Mouse (Mus musculus): ENCODE measurements around the gene Hbb-bh1. TPM values are rescaled to one million over a fixed set of nuclear protein-coding genes. Genes with fewer than 3 reads are reported as not detected.
"Not testable (repeated sequence)": the region's sequence is repeated elsewhere in the genome, so short reads cannot be mapped to it uniquely, and the experiment has no call there.

The Hbb-bh1 gene
- polyA plus RNA-seq, 1 experiment: 6.0 TPM

GRCm38 (mm10) chr7:103844525-103845325 is 1.8 kb upstream of the Hbb-bh1 start:
- TF ChIP-seq POLR2A (IDR thresholded peaks at IDR 0.05; ENCODE audit: borderline replicate concordance, extremely low read depth, insufficient read depth, insufficient read length, poor library complexity, severe bottlenecking): no peak
- no peak for TF ChIP-seq CTCF (IDR thresholded peaks at IDR 0.05; ENCODE audit: borderline replicate concordance, extremely low read depth, insufficient read depth, insufficient read length)
- DNase-seq (ENCODE audit: low read depth): no peak

GRCm38 (mm10) chr7:103840268-103840667 is 2.7 kb downstream of the Hbb-bh1 start, which contains the start of gene Hbb-bh2:
TSS of gene Hbb-bh2 (minus strand) at chr7:103840520.
- DNase-seq (ENCODE audit: low read depth): no peak
- TF ChIP-seq POLR2A (IDR thresholded peaks at IDR 0.05; ENCODE audit: borderline replicate concordance, extremely low read depth, insufficient read depth, insufficient read length, poor library complexity, severe bottlenecking): no peak
- TF ChIP-seq CTCF (IDR thresholded peaks at IDR 0.05; ENCODE audit: borderline replicate concordance, extremely low read depth, insufficient read depth, insufficient read length): no peak

GRCm38 (mm10) chr7:103827808-103828207 is 15.2 kb downstream of the Hbb-bh1 start, which contains the start of gene Hbb-bs:
TSS of gene Hbb-bs (minus strand) at chr7:103828096.
- TF ChIP-seq CTCF (IDR thresholded peaks at IDR 0.05; ENCODE audit: borderline replicate concordance, extremely low read depth, insufficient read depth, insufficient read length): no peak
- TF ChIP-seq POLR2A (IDR thresholded peaks at IDR 0.05; ENCODE audit: borderline replicate concordance, extremely low read depth, insufficient read depth, insufficient read length, poor library complexity, severe bottlenecking): no peak
- DNase-seq (ENCODE audit: low read depth): no peak

- not testable (repeated sequence) for DNase-seq (ENCODE audit: low read depth)
Measured at GRCm38 (mm10) chr7:103827139-103827538, 15.8 kb downstream of the Hbb-bh1 start.

- DNase-seq (ENCODE audit: low read depth): no peak
- no peak for TF ChIP-seq POLR2A (IDR thresholded peaks at IDR 0.05; ENCODE audit: borderline replicate concordance, extremely low read depth, insufficient read depth, insufficient read length, poor library complexity, severe bottlenecking)
- TF ChIP-seq CTCF (IDR thresholded peaks at IDR 0.05; ENCODE audit: borderline replicate concordance, extremely low read depth, insufficient read depth, insufficient read length): no peak
Measured at GRCm38 (mm10) chr7:103826255-103826887, 16.6 kb downstream of the Hbb-bh1 start.

GRCm38 (mm10) chr7:103825536-103826254 is 17.3 kb downstream of the Hbb-bh1 start:
- no peak for DNase-seq (ENCODE audit: low read depth)
- TF ChIP-seq CTCF (IDR thresholded peaks at IDR 0.05; ENCODE audit: borderline replicate concordance, extremely low read depth, insufficient read depth, insufficient read length) (no peak), POLR2A (IDR thresholded peaks at IDR 0.05; ENCODE audit: borderline replicate concordance, extremely low read depth, insufficient read depth, insufficient read length, poor library complexity, severe bottlenecking) (no peak)

GRCm38 (mm10) chr7:103824597-103824996 is 18.4 kb downstream of the Hbb-bh1 start:
- TF ChIP-seq POLR2A (IDR thresholded peaks at IDR 0.05; ENCODE audit: borderline replicate concordance, extremely low read depth, insufficient read depth, insufficient read length, poor library complexity, severe bottlenecking) (no peak), CTCF (IDR thresholded peaks at IDR 0.05; ENCODE audit: borderline replicate concordance, extremely low read depth, insufficient read depth, insufficient read length) (no peak)
- no peak for DNase-seq (ENCODE audit: low read depth)

- DNase-seq (ENCODE audit: low read depth): not testable (repeated sequence)
Measured at GRCm38 (mm10) chr7:103815085-103815484, 27.9 kb downstream of the Hbb-bh1 start.

GRCm38 (mm10) chr7:103813766-103814165 is 29.2 kb downstream of the Hbb-bh1 start, which contains the start of gene Hbb-bt:
TSS of gene Hbb-bt (minus strand) at chr7:103813996.
- TF ChIP-seq CTCF (IDR thresholded peaks at IDR 0.05; ENCODE audit: borderline replicate concordance, extremely low read depth, insufficient read depth, insufficient read length) (no peak), POLR2A (IDR thresholded peaks at IDR 0.05; ENCODE audit: borderline replicate concordance, extremely low read depth, insufficient read depth, insufficient read length, poor library complexity, severe bottlenecking) (no peak)

GRCm38 (mm10) chr7:103813152-103813551 is 29.8 kb downstream of the Hbb-bh1 start:
- not testable (repeated sequence) for DNase-seq (ENCODE audit: low read depth)

More at GRCm38 (mm10) chr7:103813766-103814165, 29.2 kb downstream of the Hbb-bh1 start, which contains the start of gene Hbb-bt:
- no peak for DNase-seq (ENCODE audit: low read depth)

- no peak for DNase-seq (ENCODE audit: low read depth)
- TF ChIP-seq CTCF (IDR thresholded peaks at IDR 0.05; ENCODE audit: borderline replicate concordance, extremely low read depth, insufficient read depth, insufficient read length) (no peak), POLR2A (IDR thresholded peaks at IDR 0.05; ENCODE audit: borderline replicate concordance, extremely low read depth, insufficient read depth, insufficient read length, poor library complexity, severe bottlenecking) (no peak)
Measured at GRCm38 (mm10) chr7:103812174-103812573, 30.8 kb downstream of the Hbb-bh1 start.
